Mouse (Mus musculus) frontal cortex, adult 2 months (tissue): ENCODE measurements around the gene Ccdc27. TPM values are rescaled to one million over a fixed set of nuclear protein-coding genes. Genes with fewer than 3 reads are reported as not detected.
A peak's percentile ranks its signal among the peaks of the same experiment; 100 is the strongest.

ENCODE experiments used
- DNase-seq, 2 experiments: peaks; one replicate each; pipeline ENCODE4 v3.0.0; 2022; ENCODE audit warnings: low spot score in 1 of 2; ENCODE audit errors: extremely low spot score in 1 of 2
- polyA plus RNA-seq: library from polyadenylated mRNA; depleted of rRNA; stranded (reverse); fragments of >200 nt; gene quantifications from 2 replicates; pipeline ENCODE4 v1.2.3, GENCODE M21; 2012

Ccdc27 gene
- polyA plus RNA-seq, 1 experiment = not detected

GRCm38 (mm10) chr4:154026441-154026761 is 16.1 kb downstream of the Ccdc27 start:
- DNase-seq = no peak

GRCm38 (mm10) chr4:154025641-154026440 is 16.6 kb downstream of the Ccdc27 start, which contains the start of gene Smim1:
TSS of gene Smim1 (minus strand) at chr4:154026230.
- DNase-seq = peak; percentile 51 to 77

GRCm38 (mm10) chr4:154024729-154025521 is 17.6 kb downstream of the Ccdc27 start:
- peak in 1 of 2 experiments; percentile 59 for DNase-seq

GRCm38 (mm10) chr4:154023754-154024601 is 18.5 kb downstream of the Ccdc27 start:
- DNase-seq = no peak

GRCm38 (mm10) chr4:154022844-154023243 is 19.6 kb downstream of the Ccdc27 start:
- DNase-seq = no peak

- no peak for DNase-seq
These were observed 20.1 kb downstream of the Ccdc27 start for GRCm38 (mm10) chr4:154022407-154022806.

GRCm38 (mm10) chr4:154021432-154021831 is 21.0 kb downstream of the Ccdc27 start:
- no peak for DNase-seq

GRCm38 (mm10) chr4:154019571-154019970 is 22.9 kb downstream of the Ccdc27 start:
- DNase-seq = no peak

- no peak for DNase-seq
These were observed 27.0 kb downstream of the Ccdc27 start for GRCm38 (mm10) chr4:154015476-154015875.

- DNase-seq = no peak
These were observed 30.2 kb downstream of the Ccdc27 start for GRCm38 (mm10) chr4:154012132-154012882.

GRCm38 (mm10) chr4:154011646-154012089 is 30.8 kb downstream of the Ccdc27 start, which contains the start of gene Lrrc47:
TSS of gene Lrrc47 (plus strand) at chr4:154011731.
- peak; percentile 49 to 88 for DNase-seq

- DNase-seq = no peak
These were observed 31.4 kb downstream of the Ccdc27 start for GRCm38 (mm10) chr4:154010907-154011645.

- no peak for DNase-seq
These were observed 34.7 kb downstream of the Ccdc27 start for GRCm38 (mm10) chr4:154007759-154008158.

GRCm38 (mm10) chr4:154006264-154006663 is 36.2 kb downstream of the Ccdc27 start:
- no peak for DNase-seq

GRCm38 (mm10) chr4:154005488-154005887 is 37.0 kb downstream of the Ccdc27 start:
- DNase-seq = no peak

- DNase-seq = no peak
These were observed 49.0 kb downstream of the Ccdc27 start for GRCm38 (mm10) chr4:153993505-153993904.

- no peak for DNase-seq
These were observed 49.8 kb downstream of the Ccdc27 start for GRCm38 (mm10) chr4:153992715-153993114.

GRCm38 (mm10) chr4:153980470-153980869 is 62.0 kb downstream of the Ccdc27 start:
- DNase-seq = peak in 1 of 2 experiments; percentile 37

- DNase-seq = no peak
These were observed 63.2 kb downstream of the Ccdc27 start for GRCm38 (mm10) chr4:153979243-153979642.
